Mouse (Mus musculus): ENCODE measurements around the gene Rab3c.

The Rab3c gene

GRCm38 (mm10) chr13:110116892-110117291 lies 163.9 kb downstream of the Rab3c start:
- in situ Hi-C loops (cut with MboI; ENCODE audit: low pct_unique_long_range_greater_than_20kb in 1 of 2, low sequenced_read_pairs in 2 of 2, unreplicated experiment in 1 of 2) = no loop called here

DNA sequence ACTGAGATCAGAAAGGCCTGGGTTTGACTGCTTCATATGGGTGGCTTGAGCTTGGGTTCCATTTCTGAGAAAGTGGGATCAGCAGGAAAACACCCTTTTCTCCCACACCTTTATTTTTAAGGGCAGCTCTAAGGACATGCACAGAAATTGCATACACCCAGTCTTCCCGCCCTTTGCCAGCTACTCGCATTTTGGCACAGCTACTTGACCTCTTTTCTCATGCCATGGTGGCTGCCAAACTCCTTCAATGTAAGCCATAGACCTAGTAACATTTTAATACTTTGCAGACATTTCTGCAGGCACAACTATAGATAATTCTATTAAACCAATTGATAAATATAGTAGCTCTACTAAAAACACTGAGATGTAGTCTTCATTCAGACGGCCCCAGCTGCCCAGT lies 164.5 kb downstream of the Rab3c start:
- in situ Hi-C loops (cut with MboI; ENCODE audit: low pct_unique_long_range_greater_than_20kb in 1 of 2, low sequenced_read_pairs in 2 of 2, unreplicated experiment in 1 of 2) = no loop called here

DNA sequence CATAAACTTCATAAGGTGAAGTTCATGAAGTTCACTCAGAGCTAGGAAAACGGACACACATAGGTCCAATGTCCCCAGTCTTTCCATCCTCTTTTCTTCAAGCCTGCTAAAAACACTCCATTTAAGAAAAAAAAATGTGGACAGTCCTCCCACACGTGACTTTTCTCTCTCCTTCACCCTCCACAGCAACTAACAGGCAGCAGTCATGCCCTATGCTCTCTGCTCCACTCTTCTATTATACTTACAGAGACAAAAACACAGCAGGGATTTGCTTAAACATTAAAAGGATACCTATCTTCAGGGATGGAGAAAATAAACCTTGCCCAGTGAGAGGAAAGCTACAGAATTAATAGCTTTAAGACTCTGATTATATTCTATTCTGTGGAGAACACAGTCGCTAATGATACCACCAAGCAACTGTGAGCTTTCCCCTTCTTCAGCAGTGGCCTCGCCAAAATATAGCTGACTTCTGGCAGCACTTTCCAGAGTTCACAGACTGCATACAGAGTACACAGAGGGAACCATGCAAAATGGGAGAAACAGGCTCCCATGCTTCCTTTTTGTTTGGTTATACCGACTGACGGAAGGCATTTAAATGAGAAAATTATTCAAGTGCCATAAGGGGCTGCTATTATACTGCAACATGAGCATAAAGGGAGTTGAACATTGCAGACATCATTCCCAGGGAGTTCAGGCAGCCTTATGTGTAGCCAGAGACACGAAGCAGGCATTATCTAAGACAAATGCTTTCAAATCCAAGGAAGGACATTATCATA lies 165.7 kb downstream of the Rab3c start:
- in situ Hi-C loops (cut with MboI; ENCODE audit: low pct_unique_long_range_greater_than_20kb in 1 of 2, low sequenced_read_pairs in 2 of 2, unreplicated experiment in 1 of 2) = no loop called here

DNA sequence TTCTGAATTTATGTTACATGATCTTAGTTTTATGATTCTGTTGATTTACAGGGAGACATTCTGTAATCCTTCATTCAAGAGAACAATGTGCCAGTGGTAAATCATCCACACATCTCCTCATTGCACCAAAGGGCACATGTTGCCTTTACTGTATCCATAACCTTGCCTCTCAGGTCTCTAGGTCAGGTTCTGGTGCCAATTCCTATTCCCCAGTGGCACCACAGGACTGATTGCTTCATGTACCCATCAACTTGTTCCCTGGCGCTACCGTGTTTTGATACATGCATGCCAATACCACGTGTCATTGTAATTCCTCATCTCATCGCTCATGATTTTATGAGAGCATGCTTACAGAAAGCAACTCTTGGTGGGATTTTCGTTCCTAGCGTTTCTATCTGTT lies 167.1 kb downstream of the Rab3c start:
- in situ Hi-C loops (cut with MboI; ENCODE audit: low pct_unique_long_range_greater_than_20kb in 1 of 2, low sequenced_read_pairs in 2 of 2, unreplicated experiment in 1 of 2) = no loop called here

DNA sequence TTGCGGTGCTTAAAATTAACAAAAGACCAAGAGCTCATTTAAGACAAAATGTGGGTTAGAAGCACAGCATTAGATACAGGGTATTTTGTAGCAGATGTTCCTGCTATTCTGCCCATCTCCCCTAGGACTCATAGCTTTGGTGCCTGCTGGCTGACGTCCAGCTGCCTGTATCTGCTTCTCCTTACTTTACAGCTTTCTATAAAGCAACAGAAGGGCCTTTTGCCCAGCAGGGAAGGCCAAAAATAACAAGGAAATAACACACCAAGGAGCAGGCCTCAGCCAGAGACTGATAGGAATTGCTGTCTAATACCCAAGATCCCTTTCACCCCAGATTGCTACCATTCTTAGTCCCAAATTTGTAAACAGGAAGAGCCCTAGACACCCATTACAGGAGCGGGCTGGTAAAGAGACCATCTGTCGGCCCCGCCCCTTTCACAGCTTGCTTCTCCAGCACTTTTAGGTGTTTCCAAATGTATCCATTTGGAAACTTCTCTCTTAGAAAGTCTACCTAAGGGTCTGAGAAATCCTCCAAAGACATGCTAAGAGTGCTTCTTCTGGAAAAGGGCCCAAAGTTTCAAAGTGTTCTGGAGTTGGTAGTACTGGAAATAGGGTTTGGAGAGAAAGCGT lies 183.3 kb downstream of the Rab3c start:
- in situ Hi-C loops (cut with MboI; ENCODE audit: low pct_unique_long_range_greater_than_20kb in 1 of 2, low sequenced_read_pairs in 2 of 2, unreplicated experiment in 1 of 2) = no loop called here

DNA sequence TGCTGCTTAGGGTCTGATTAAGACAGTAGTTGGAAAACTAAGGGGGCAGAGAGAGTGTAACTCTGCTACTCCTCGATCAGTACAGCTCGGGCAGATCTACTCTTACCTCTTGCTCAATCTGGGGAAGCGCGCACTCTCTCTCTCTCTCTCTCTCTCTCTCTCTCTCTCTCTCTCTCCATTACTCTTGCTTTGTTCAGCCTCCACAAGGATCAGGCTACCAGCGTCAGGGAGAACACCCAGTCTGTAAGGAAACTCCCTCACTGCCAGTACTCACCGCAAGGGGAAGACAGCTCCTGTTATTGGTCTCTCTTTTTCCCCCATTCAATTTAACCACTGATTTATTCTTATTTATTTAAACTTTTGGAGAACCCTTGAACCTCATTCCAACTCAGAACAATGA lies 185.8 kb downstream of the Rab3c start:
- in situ Hi-C loops (cut with MboI; ENCODE audit: low pct_unique_long_range_greater_than_20kb in 1 of 2, low sequenced_read_pairs in 2 of 2, unreplicated experiment in 1 of 2) = no loop called here

GRCm38 (mm10) chr13:110093720-110094685 lies 186.8 kb downstream of the Rab3c start:
- in situ Hi-C loops (cut with MboI; ENCODE audit: low pct_unique_long_range_greater_than_20kb in 1 of 2, low sequenced_read_pairs in 2 of 2, unreplicated experiment in 1 of 2) = no loop called here

GRCm38 (mm10) chr13:110083961-110084360 lies 196.8 kb downstream of the Rab3c start:
- in situ Hi-C loops (cut with MboI; ENCODE audit: low pct_unique_long_range_greater_than_20kb in 1 of 2, low sequenced_read_pairs in 2 of 2, unreplicated experiment in 1 of 2) = no loop called here

DNA sequence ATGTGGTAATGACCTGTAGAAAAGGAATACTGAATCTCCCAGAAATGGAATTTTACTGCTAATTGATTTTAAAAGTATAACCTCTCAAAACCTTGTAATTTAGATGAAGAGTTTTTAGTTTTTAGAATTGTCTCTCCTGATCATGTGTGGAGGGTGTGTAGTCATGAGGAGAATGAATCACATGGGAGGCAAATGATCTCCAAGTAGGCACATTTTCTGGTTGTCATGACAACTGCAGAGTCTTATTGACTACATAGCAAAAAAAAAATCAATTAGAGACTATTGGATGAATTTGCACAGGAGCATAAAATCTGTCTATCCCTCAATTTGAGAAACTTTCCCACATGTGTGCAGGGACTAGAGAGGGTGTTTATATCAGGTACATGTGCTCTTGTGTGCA lies 199.6 kb downstream of the Rab3c start:
- in situ Hi-C loops (cut with MboI; ENCODE audit: low pct_unique_long_range_greater_than_20kb in 1 of 2, low sequenced_read_pairs in 2 of 2, unreplicated experiment in 1 of 2) = no loop called here

- in situ Hi-C loops (cut with MboI; ENCODE audit: low pct_unique_long_range_greater_than_20kb in 1 of 2, low sequenced_read_pairs in 2 of 2, unreplicated experiment in 1 of 2) = no loop called here
These were observed 205.2 kb downstream of the Rab3c start for GRCm38 (mm10) chr13:110075587-110075986.

DNA sequence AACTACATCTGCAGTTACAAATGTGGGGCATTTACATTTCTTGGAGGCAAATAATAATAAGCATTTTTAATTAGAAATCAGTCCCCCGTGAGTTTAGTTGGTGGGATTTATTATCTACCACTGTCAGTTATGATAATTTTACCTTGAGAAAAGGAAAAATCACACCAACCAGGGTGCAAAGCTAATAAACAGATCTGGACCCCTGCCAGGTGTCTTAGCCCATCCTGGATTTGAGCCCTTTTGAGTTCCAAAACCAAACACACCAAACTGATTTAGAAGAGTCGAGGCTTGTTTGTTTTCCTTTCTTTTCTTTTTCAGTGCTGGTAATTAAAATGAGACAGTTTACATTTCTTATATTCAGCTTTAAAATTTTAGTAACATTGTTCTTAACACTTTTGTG lies 206.6 kb downstream of the Rab3c start:
- in situ Hi-C loops (cut with MboI; ENCODE audit: low pct_unique_long_range_greater_than_20kb in 1 of 2, low sequenced_read_pairs in 2 of 2, unreplicated experiment in 1 of 2) = loop anchor here in 1 of 2 experiments (25.0 kb wide), 1 partner anchor 288 kb away; the partner anchor contains the start of gene Gapt

DNA sequence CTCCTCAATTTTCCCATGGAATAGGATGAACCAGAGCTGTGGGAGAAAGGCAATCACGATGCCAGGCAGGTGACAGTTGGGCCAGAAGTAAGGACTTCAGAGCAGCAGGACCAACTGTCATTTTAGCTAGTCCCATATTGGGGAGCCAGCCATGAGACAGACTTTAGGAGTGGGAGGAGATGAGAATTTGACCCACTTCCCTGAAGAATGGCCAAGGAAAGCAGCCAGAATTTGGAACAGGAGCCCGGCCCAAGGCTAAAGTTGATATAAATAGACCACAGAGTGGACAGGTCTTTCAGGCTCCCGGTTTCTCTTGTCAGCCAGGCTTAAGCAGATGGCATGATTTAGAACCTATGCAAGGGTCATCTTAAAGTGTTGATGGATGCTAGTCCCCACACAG lies 213.6 kb downstream of the Rab3c start:
- in situ Hi-C loops (cut with MboI; ENCODE audit: low pct_unique_long_range_greater_than_20kb in 1 of 2, low sequenced_read_pairs in 2 of 2, unreplicated experiment in 1 of 2) = loop anchor here in 1 of 2 experiments (25.0 kb wide), 1 partner anchor 295 kb away; the partner anchor contains the start of gene Gapt

DNA sequence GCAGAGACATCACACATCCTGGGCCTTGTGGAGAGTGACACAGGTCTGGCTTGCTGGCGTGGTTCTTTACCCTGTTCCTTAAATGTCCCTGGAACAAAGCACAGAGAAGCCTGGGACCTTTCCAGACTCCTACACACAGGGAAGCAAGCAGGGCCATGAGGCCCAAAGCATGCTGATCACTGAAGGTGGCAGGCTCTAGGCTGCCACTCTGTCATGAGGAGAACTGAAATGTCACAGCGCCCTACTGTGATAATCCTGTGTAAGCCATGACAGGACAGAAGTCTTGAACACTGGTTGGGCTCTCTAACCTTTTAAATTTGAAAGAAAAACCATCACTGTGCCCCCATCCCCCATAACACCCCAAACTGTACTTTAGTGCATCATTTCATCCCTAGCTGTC lies 214.1 kb downstream of the Rab3c start:
- in situ Hi-C loops (cut with MboI; ENCODE audit: low pct_unique_long_range_greater_than_20kb in 1 of 2, low sequenced_read_pairs in 2 of 2, unreplicated experiment in 1 of 2) = loop anchor here in 1 of 2 experiments (25.0 kb wide), 1 partner anchor 296 kb away; the partner anchor contains the start of gene Gapt

GRCm38 (mm10) chr13:110062835-110063411 lies 217.9 kb downstream of the Rab3c start:
- in situ Hi-C loops (cut with MboI; ENCODE audit: low pct_unique_long_range_greater_than_20kb in 1 of 2, low sequenced_read_pairs in 2 of 2, unreplicated experiment in 1 of 2) = loop anchor here (5.0 to 25.0 kb wide), 2 partner anchors 299 to 309 kb away; partner anchors contain the start of gene Gapt (in 1 of the 2)

GRCm38 (mm10) chr13:110062288-110062687 lies 218.5 kb downstream of the Rab3c start:
- in situ Hi-C loops (cut with MboI; ENCODE audit: low pct_unique_long_range_greater_than_20kb in 1 of 2, low sequenced_read_pairs in 2 of 2, unreplicated experiment in 1 of 2) = loop anchor here (5.0 to 25.0 kb wide), 2 partner anchors 300 to 310 kb away; partner anchors contain the start of gene Gapt (in 1 of the 2)

GRCm38 (mm10) chr13:110054538-110054937 lies 226.3 kb downstream of the Rab3c start:
- in situ Hi-C loops (cut with MboI; ENCODE audit: low pct_unique_long_range_greater_than_20kb in 1 of 2, low sequenced_read_pairs in 2 of 2, unreplicated experiment in 1 of 2) = loop anchor here in 1 of 2 experiments (25.0 kb wide), 1 partner anchor 308 kb away; the partner anchor contains the start of gene Gapt

DNA sequence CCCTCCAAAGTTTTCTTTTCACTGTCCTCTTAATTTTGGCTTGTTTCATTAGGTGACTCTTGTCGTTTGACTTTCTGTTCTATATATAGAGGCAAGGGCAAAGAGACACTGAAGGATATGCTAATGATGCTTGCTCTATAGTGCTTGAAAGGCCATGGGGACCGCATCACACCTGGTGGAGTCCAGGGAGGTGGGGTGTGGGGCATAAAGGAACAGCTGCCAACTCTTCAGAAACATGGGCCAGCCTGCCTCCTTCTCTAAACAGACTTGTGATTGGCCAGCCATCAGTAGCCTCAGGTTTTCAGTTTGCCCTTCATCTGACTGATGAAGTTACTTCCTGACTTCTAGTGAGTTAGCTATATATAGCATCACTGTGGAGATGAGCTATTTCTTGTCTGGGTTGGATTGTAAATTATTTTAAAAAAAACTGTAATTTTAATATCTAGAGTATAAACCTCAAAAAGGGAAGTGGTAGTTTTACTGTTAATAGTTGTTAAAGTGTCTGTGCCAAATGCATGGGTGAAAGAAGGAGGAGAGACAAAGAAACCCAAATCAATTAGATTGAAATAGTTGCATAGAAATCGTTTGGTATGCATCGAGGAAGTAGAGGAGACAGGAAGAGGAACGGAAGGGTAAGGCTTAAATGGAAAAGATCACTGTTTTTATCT lies 231.9 kb downstream of the Rab3c start:
- in situ Hi-C loops (cut with MboI; ENCODE audit: low pct_unique_long_range_greater_than_20kb in 1 of 2, low sequenced_read_pairs in 2 of 2, unreplicated experiment in 1 of 2) = loop anchor here in 1 of 2 experiments (25.0 kb wide), 1 partner anchor 437 kb away; no protein-coding TSS in a partner anchor
